Mouse (Mus musculus) heart, adult 8-10 months (tissue): ENCODE data around the gene Phtf2. TPM values are rescaled to one million over a fixed set of nuclear protein-coding genes. Genes with fewer than 3 reads are reported as not detected.

ENCODE experiments used
- DNase-seq: peaks from one replicate; pipeline ENCODE4 v3.0.0; 2022; ENCODE audit warnings: low spot score
- total RNA-seq, 4 experiments: library from RNA; stranded (reverse); gene quantifications; 2 replicates each; pipeline ENCODE4 v1.2.4; 2022

The Phtf2 gene
- total RNA-seq = 10 to 100 TPM; 66.3 to 72.5 (median 69.6) TPM

- peak; percentile 98 for DNase-seq
Observed at GRCm38 (mm10) chr5:20881915-20882800, at the start of gene Phtf2, which contains the start of gene Tmem60. TSS of gene Phtf2 (minus strand) at chr5:20882124. TSS of gene Tmem60 (plus strand) at chr5:20882191.

GRCm38 (mm10) chr5:20931300-20931699 lies 49.4 kb upstream of the Phtf2 start:
- DNase-seq = no peak

- no peak for DNase-seq
Observed at GRCm38 (mm10) chr5:20930430-20930829, 48.5 kb upstream of the Phtf2 start.

GRCm38 (mm10) chr5:20929669-20930151 lies 47.8 kb upstream of the Phtf2 start:
- DNase-seq = no peak

GRCm38 (mm10) chr5:20925451-20925850 lies 43.5 kb upstream of the Phtf2 start:
- no peak for DNase-seq

GRCm38 (mm10) chr5:20924608-20925007 lies 42.7 kb upstream of the Phtf2 start:
- no peak for DNase-seq

GRCm38 (mm10) chr5:20919566-20919965 lies 37.6 kb upstream of the Phtf2 start:
- DNase-seq = no peak

GRCm38 (mm10) chr5:20918967-20919366 lies 37.0 kb upstream of the Phtf2 start:
- no peak for DNase-seq

GRCm38 (mm10) chr5:20913372-20914275 lies 31.7 kb upstream of the Phtf2 start:
- peak; percentile 63 for DNase-seq

GRCm38 (mm10) chr5:20911741-20912140 lies 29.8 kb upstream of the Phtf2 start:
- no peak for DNase-seq

GRCm38 (mm10) chr5:20906191-20906590 lies 24.3 kb upstream of the Phtf2 start:
- DNase-seq = no peak

- no peak for DNase-seq
Observed at GRCm38 (mm10) chr5:20905437-20905836, 23.5 kb upstream of the Phtf2 start.

GRCm38 (mm10) chr5:20904647-20905046 lies 22.7 kb upstream of the Phtf2 start:
- no peak for DNase-seq

- DNase-seq = no peak
Observed at GRCm38 (mm10) chr5:20897446-20898167, 15.7 kb upstream of the Phtf2 start.

GRCm38 (mm10) chr5:20884036-20884620 lies 2.2 kb upstream of the Phtf2 start:
- no peak for DNase-seq

- DNase-seq = peak; percentile 18
Observed at GRCm38 (mm10) chr5:20880797-20881775, 838 bp downstream of the Phtf2 start.

GRCm38 (mm10) chr5:20880386-20880785 lies 1.5 kb downstream of the Phtf2 start:
- no peak for DNase-seq

GRCm38 (mm10) chr5:20876934-20877426 lies 4.9 kb downstream of the Phtf2 start:
- DNase-seq = no peak

- DNase-seq = no peak
Observed at GRCm38 (mm10) chr5:20873146-20873545, 8.8 kb downstream of the Phtf2 start.
